Mouse (Mus musculus) forelimb bud, embryonic 11.5 days (tissue): ENCODE measurements around the gene Abcc5.
"Not testable (repeated sequence)": the region's sequence is repeated elsewhere in the genome, so short reads cannot be mapped to it uniquely, and the experiment has no call there.

Source experiments
- DNase-seq: peaks from one replicate; pipeline ENCODE4 v3.0.0-alpha.2; 2012; ENCODE audit warnings: low read depth, low spot score

Abcc5 gene

DNA sequence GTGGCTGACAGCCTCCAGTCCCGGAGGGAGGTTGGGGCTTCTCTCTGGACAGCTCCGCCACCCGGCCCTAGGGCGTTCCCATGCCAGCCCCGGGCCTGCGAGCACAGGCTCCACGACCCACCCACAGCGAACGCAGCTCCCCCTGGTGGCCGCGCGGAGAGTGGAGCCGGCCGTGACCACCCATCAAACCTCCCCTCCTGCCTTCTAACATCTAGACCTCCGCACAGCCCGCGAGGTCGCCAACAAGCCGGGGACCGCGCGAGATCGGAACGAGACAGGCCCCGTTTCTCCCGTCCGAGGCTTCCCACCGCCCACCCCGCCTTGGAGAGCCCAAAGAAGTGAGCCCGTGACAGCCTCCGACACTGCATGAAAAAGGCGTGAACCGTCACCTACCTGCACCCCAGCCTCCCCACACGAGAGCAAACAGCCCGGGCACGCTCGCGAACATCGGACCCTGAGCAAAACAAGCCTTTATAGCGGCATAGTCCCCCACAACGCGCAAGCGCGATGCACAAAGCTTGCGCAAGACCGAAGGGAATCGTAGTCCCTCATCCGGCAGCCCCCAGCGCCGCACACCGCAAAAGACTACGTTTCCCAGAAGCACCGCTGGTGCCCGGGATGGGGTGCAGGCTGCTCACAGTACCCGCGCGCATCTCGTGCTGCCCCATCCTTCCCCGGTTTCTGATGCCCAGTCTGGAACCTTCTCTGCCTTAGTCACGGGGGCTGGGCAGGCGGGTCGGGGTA lies at the start of gene Abcc5:
Gene Abcc5, minus strand, starts transcription at position 540 of the 744 bp plus-strand sequence.
- DNase-seq = peak; percentile 89

GRCm38 (mm10) chr16:20475335-20475734 lies 49.1 kb upstream of the Abcc5 start:
- no peak for DNase-seq

DNA sequence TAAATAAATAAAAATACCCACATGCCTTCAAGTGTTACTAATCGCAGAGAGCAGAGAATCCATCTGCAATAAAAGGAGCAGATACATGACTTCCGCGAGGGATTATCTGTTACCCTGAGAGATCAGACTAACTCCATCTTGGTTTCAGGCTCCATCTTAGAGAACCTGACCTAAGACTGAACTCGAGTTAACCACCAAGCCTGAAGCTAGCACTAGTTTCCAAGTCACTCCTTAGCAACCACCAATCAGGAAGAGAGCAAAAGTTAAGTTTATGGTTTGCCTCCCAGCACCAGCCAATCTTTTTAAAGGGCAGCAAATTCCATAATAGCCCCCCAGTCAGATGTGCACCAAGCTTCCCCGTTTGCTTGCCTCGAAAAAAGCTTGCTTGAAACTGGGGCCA lies 48.6 kb upstream of the Abcc5 start:
- no peak for DNase-seq

GRCm38 (mm10) chr16:20474211-20474610 lies 48.0 kb upstream of the Abcc5 start:
- no peak for DNase-seq

- no peak for DNase-seq
These were observed 47.6 kb upstream of the Abcc5 start for GRCm38 (mm10) chr16:20473748-20474147.

- DNase-seq = no peak
These were observed 45.5 kb upstream of the Abcc5 start for GRCm38 (mm10) chr16:20471686-20472085.

GRCm38 (mm10) chr16:20470981-20471380 lies 44.8 kb upstream of the Abcc5 start:
- DNase-seq = no peak

DNA sequence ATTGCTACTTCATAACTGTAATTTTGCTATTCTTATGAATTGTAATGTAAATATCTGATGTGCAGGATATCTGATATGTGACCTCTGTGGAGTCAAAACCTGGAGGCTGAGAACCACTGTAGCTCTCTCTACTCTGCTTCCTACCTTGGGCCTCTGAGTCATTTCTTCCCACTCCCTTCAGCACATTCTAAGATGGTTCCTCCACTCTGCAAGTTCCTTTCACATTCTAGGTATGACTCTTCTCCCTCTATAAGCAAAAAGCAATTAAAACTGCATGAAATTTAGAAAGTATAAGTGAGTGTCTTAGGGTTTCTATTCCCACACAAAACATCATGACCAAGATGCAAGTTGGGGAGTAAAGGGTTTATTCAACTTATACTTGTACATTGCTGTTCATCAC lies 38.5 kb upstream of the Abcc5 start:
- DNase-seq = no peak

- DNase-seq = not testable (repeated sequence)
These were observed 32.5 kb upstream of the Abcc5 start for GRCm38 (mm10) chr16:20458736-20459135.

- DNase-seq = no peak
These were observed 29.9 kb upstream of the Abcc5 start for GRCm38 (mm10) chr16:20456106-20456505.

GRCm38 (mm10) chr16:20454155-20454654 lies 28.0 kb upstream of the Abcc5 start:
- DNase-seq = no peak

- DNase-seq = no peak
These were observed 25.6 kb upstream of the Abcc5 start for GRCm38 (mm10) chr16:20451774-20452173.

DNA sequence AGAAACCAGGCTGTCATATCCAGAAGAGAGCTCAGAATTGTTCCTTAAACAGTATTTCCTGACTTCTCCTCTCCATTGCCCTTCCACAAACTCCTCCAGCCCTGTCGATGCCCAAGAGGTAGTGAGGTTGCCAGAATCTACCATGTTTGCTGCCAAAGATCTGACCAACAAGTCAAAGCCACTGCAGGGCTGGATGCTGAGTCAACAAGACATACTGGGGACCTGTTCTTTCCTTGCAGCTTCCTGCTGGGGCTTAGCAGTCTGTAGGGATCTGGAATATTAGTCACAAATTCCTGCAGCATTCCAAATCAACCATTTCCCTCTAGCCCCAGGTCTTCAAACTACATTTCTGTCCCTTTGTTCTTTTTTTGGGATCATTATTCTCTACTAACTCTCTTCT lies 19.7 kb upstream of the Abcc5 start:
- DNase-seq = no peak

DNA sequence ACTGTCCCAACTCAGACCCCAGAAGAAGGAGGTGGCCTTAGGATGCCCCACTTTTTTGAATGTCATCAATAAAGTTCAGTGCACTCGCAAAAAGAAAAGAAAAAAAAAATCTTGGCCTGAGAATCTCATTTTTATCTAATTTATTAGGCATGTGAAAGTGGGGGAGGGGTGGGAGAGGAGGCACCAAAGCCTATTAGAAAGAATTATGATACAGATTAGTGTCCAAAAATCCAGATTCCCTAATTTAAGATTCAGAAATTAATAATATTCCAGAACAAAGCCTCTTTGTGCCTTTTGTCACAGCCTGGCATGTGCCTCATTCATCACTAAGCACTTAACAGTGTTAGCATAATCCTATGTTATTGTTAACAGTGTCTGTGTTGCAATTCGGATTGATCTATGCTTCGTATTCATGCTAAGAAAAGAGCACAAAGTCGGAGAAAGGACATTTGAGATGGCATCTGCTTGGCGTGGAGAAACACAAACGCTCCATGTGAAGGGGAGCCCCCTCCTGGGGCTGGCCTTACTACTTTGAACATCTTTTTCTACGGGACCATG lies 18.7 kb upstream of the Abcc5 start:
- no peak for DNase-seq

DNA sequence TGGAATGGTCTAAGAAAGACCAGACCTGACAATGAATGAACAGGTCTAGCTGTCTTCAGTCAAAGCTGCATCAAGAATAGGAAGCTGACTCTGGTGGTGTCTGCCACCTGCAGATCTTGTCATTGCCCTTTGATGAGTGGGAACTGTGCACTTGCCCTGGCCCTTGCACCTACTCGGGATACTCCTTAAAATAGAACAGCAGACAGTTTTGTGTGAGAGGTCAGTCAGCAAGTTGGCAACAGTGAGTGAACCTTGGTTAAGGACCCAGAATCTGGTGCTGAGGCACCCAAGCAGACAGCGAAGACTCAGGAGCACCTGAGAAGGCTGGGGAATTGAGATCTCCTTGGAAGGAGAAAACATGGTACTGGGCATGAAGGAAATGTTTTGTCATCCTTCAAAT lies 16.7 kb upstream of the Abcc5 start:
- no peak for DNase-seq

- no peak for DNase-seq
These were observed 12.7 kb upstream of the Abcc5 start for GRCm38 (mm10) chr16:20438673-20439415.

DNA sequence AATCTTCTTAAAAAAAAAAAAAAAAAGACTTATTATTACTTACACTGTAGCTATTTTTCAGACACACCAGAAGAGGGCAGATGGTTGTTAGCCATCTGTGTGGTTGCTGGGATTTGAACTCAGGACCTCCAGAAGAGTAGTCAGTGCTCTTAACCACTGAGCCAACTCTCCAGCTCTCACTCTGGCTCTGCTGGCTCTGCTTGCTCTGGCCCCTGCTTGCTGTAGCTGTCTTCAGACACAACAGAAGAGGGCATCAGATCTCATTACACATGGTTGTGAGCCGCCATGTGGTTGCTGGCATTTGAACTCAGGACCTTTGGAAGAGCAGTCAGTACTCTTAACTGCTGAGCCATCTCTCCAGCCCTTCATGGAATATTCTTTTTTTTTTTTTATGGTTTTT lies 11.9 kb upstream of the Abcc5 start:
- not testable (repeated sequence) for DNase-seq

- no peak for DNase-seq
These were observed 10.1 kb upstream of the Abcc5 start for GRCm38 (mm10) chr16:20436281-20436680.

GRCm38 (mm10) chr16:20429328-20429727 lies 3.1 kb upstream of the Abcc5 start:
- DNase-seq = no peak

- DNase-seq = no peak
These were observed 1.4 kb upstream of the Abcc5 start for GRCm38 (mm10) chr16:20427566-20427965.

DNA sequence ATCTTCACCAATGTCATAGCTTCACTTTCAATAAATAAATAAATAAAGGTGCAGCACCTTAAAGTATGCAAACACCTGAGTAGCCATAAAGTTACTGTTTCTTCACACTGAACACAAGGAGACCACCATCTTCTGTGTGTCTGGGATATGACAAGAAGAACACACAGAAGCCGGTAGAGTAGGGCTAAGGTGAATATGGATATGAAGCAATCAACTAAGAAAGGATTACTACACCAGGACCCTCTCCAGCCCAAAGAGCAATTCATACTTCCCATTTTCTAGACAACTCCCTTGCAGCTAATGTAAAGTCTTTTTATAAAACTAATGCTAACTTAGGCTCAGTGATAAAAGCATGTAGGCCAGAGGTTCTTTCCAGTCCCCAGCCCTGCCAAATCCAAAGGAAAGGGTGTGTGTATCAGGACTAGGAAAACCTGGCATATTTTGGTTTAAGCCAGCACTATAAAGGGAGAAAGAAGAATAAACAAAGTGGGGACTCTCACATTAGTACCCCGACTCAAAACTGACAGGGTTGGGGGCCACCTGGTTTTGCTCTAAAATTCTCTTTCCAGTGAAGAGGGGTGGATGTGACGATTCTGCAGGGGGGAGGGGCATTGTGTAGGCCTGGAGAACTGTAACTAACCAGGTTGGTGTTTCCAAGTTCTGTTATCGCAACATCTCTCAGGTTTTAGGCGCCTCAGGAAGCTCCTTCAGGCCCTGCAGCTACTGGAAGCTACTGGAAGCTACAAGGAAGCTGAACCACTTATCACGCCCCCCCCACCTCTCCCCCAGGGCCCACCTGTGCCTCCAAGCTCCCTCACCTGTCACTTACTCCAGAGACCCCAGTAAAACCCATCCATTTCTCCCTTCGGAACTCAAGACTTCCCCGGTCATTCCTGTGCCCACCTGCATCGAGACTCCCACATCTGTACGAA lies 1.2 kb downstream of the Abcc5 start:
- no peak for DNase-seq
